Mouse (Mus musculus) hindbrain, embryonic 14.5 days (tissue): ENCODE data around the gene Zfp775. TPM values are rescaled to one million over a fixed set of nuclear protein-coding genes. Genes with fewer than 3 reads are reported as not detected.

Experiments
- ATAC-seq: fragments of 200-750 bp; cut with Nextera tagmentation; 2 replicates; pipeline ENCODE4 v1.8.0; 2017; ENCODE audit warnings: moderate number of reproducible peaks, mild to moderate bottlenecking, moderate TSS enrichment, moderate library complexity; ENCODE audit not compliant: low FRiP score
- DNase-seq: peaks from one replicate; pipeline ENCODE4 v3.0.0-alpha.2; 2015; ENCODE audit warnings: low spot score
- H3K27ac ChIP-seq: fragments of 300-500 bp; sonication (generic); 2 replicates; pipeline ENCODE4 v1.5.1; 2014; ENCODE audit warnings: mild to moderate bottlenecking, moderate library complexity
- H3K27me3 ChIP-seq: fragments of 300-500 bp; sonication (generic); 2 replicates; pipeline ENCODE4 v1.6.1; 2014; ENCODE audit warnings: mild to moderate bottlenecking, low read length, mixed read lengths; ENCODE audit not compliant: control insufficient read depth, insufficient read depth
- H3K36me3 ChIP-seq: fragments of 300-500 bp; sonication (generic); replicated peaks from 2 replicates; pipeline ENCODE4 v1.6.1; 2014; ENCODE audit not compliant: control insufficient read depth, insufficient read depth
- H3K4me1 ChIP-seq: fragments of 300-500 bp; sonication (generic); replicated peaks from 2 replicates; pipeline ENCODE4 v1.6.1; 2014; ENCODE audit warnings: antibody characterized with exemption, low read length, mixed read lengths; ENCODE audit not compliant: control insufficient read depth, insufficient read depth
- H3K4me2 ChIP-seq: fragments of 300-500 bp; sonication (generic); replicated peaks from 2 replicates; pipeline ENCODE4 v1.6.1; 2014; ENCODE audit warnings: mild to moderate bottlenecking, moderate library complexity
- H3K4me3 ChIP-seq: fragments of 300-500 bp; sonication (generic); replicated peaks from 2 replicates; pipeline ENCODE4 v1.5.1; 2014; ENCODE audit warnings: mild to moderate bottlenecking, low read length
- H3K9ac ChIP-seq: fragments of 300-500 bp; sonication (generic); 2 replicates; pipeline ENCODE4 v1.6.1; 2014
- H3K9me3 ChIP-seq: fragments of 300-500 bp; sonication (generic); 2 replicates; pipeline ENCODE4 v1.6.1; 2016; ENCODE audit warnings: low read length; ENCODE audit not compliant: control insufficient read depth
- WGBS: fragments of 180-500 bp; shearing (Covaris S2); extraction: QIAGEN DNeasy Blood & Tissue Kit; methylation state at CpG from one replicate; pipeline ENCODE4 v1.1.7; 2014; 5-methylcytosine and 5-hydroxymethylcytosine counted together
- polyA plus RNA-seq: library from polyadenylated mRNA; unstranded; fragments of >200 nt; fragmentation: Nextera tagmentation; extraction: Ambion mirVana; gene quantifications from 2 replicates; pipeline ENCODE4 v1.2.1, GENCODE M21; 2014

Gene Zfp775
- polyA plus RNA-seq, result 11.8 and 13.6 TPM in 2 replicates

DNA sequence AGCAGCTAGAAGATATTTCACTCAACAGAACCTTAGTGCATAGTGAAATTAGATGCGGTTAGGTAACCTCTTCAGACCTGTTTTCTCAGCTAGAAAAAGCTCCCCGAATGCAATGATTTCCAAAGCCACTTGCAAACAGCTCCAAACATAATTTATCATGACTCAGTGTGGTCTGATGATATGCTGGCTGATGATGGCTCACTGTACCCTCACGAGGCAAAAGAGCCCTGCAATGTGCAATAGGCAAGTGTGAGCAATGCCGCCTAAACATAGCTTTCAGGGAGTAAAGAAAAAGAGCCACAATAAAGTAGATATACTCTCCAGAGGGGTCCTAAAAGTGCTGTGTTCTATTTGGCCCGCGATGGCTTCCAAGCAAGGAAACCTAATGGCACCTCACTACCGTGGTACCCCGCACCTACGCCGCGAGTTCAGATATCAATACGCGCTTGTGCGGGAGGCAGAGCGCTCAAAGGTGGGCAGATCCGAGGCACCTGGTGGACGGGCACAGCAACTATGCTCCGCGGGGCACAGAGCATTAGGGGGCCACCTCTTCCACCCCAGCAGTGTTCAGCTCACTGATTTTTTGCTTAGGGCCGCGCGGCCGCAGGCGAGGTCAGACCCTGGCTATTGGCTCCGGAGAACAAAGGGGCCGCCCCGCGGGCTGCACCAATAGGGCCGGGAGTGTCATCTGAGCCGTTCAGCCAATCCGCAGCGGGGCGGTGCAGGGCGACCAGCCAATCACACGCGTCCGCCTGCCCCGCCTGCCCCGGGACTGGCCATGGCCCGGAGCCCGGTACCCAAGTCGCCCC lies at the start of gene Zfp775:
Zfp775 (plus strand) TSS at position 793 of the 809 bp plus-strand sequence.
- H3K4me1 ChIP-seq, result peaks cover 13% of the 10 kb centered on the region
- peak; percentile 92 for DNase-seq
- H3K4me3 ChIP-seq, result peak within 1 kb of the TSS; percentile 47
- peaks cover 38% of the 10 kb centered on the region for H3K36me3 ChIP-seq
- H3K9me3 ChIP-seq, result peaks cover 19% of the 10 kb centered on the region
- peak; percentile 99 for ATAC-seq
- peak within 1 kb of the TSS; percentile 85 for H3K9ac ChIP-seq
- H3K27ac ChIP-seq, result peak within 1 kb of the TSS; percentile 95
- 5% methylated on average over 42 of the region's 42 CpGs for WGBS
- H3K27me3 ChIP-seq, result no peaks in the 10 kb centered on the region
- H3K4me2 ChIP-seq, result peak within 1 kb of the TSS; percentile 72

GRCm38 (mm10) chr6:48552918-48553317 lies 48.9 kb upstream of the Zfp775 start:
- H3K4me3 ChIP-seq, result no peak overlapping the region
- H3K36me3 ChIP-seq, result 0 out of 2 replicates have a peak, but pooled peaks cover 4% of the 10 kb centered on the region
- ATAC-seq, result no peak
- DNase-seq, result no peak
- no peak overlapping the region for H3K27ac ChIP-seq
- peaks cover 18% of the 10 kb centered on the region for H3K4me1 ChIP-seq
- H3K9ac ChIP-seq, result no peak overlapping the region
- no peaks in the 10 kb centered on the region for H3K27me3 ChIP-seq
- H3K9me3 ChIP-seq, result no peaks in the 10 kb centered on the region
- 56% methylated on average over 4 of the region's 4 CpGs for WGBS
- no peak overlapping the region for H3K4me2 ChIP-seq

GRCm38 (mm10) chr6:48553819-48554218 lies 48.0 kb upstream of the Zfp775 start:
- no peaks in the 10 kb centered on the region for H3K27me3 ChIP-seq
- H3K9ac ChIP-seq, result peak overlapping the region; percentile 88
- H3K4me3 ChIP-seq, result peak overlapping the region; percentile 53
- peak overlapping the region; percentile 91 for H3K4me2 ChIP-seq
- 77% methylated on average over 4 of the region's 4 CpGs for WGBS
- H3K36me3 ChIP-seq, result 0 out of 2 replicates have a peak, but pooled peaks cover 4% of the 10 kb centered on the region
- H3K9me3 ChIP-seq, result no peaks in the 10 kb centered on the region
- DNase-seq (peak; percentile 49), ATAC-seq (0 out of 2 replicates have a peak, but pooled peaks have one; percentile 12)
- peaks cover 18% of the 10 kb centered on the region for H3K4me1 ChIP-seq
- H3K27ac ChIP-seq, result peak overlapping the region; percentile 99

GRCm38 (mm10) chr6:48554280-48555103 lies 47.4 kb upstream of the Zfp775 start, which contains the start of gene Lrrc61:
Lrrc61 (plus strand) TSS chr6:48554796.
- Histone ChIP-seq H3K9ac (peak within 1 kb of the TSS; percentile 88), H3K27me3 (no peaks in the 10 kb centered on the region), H3K36me3 (peaks cover 9% of the 10 kb centered on the region; the same call in 1 of the 2 replicates), H3K9me3 (no peaks in the 10 kb centered on the region), H3K4me1 (peaks cover 18% of the 10 kb centered on the region), H3K4me3 (peak within 1 kb of the TSS; percentile 53), H3K4me2 (peak within 1 kb of the TSS; percentile 91), H3K27ac (peak within 1 kb of the TSS; percentile 99)
- ATAC-seq, result peak; percentile 95
- DNase-seq, result peak; percentile 96
- WGBS, result under 1% methylated on average over 39 of the region's 39 CpGs

DNA sequence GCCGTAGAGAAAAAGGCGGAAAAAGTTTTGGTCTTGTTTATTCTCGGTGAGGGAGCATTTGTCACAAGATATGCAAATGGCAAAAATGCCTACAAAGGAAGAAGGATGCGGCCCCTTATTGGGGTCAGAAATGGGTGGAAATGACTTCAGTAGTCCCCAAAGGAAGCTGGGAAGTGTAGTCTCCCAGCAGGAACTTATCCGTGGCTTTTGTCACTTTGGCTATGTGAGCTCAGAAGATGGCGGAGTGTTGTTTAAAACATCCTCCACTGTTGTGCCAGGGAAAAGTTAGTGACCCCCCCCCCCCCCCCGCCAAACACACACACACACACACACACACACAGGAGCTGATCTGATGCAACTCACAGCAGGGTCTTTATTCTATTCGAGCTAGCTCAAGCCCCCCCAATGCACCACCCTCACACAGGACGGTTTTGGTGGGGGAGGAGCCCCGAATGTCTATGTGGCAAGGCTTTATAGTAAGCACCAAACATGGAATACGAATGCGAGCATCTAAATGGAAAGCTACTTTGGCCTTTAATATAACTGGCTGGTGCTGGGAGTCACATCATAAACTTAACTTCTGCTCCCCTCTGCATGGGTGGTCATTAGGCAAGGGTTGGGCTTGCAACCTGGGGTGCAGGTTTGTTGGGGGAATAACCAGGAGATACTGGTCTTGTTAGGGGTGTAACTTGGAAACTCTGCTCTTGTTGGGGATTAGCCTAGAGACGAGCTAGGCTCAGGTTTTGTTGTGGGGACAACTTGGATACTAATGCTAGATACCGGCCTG lies 46.6 kb upstream of the Zfp775 start:
- peaks cover 18% of the 10 kb centered on the region for H3K4me1 ChIP-seq
- H3K4me2 ChIP-seq, result peak overlapping the region; percentile 91
- 28% methylated on average over 14 of the region's 14 CpGs for WGBS

GRCm38 (mm10) chr6:48555956-48556355 lies 45.9 kb upstream of the Zfp775 start:
- ATAC-seq, result no peak
- Histone ChIP-seq H3K9me3 (no peaks in the 10 kb centered on the region), H3K4me1 (peaks cover 18% of the 10 kb centered on the region), H3K4me2 (peak overlapping the region; percentile 91), H3K4me3 (no peak overlapping the region; the same call in 1 of the 2 replicates), H3K9ac (no peak overlapping the region), H3K27ac (no peak overlapping the region), H3K27me3 (no peaks in the 10 kb centered on the region), H3K36me3 (peaks cover 20% of the 10 kb centered on the region)
- no peak for DNase-seq
- WGBS, result 84% methylated on average over 3 of the region's 3 CpGs

More for the DNA sequence above, 46.6 kb upstream of the Zfp775 start:
- Histone ChIP-seq H3K27ac (peak overlapping the region; percentile 99), H3K36me3 (peaks cover 17% of the 10 kb centered on the region), H3K27me3 (no peaks in the 10 kb centered on the region), H3K9ac (peak overlapping the region; percentile 88), H3K4me3 (peak overlapping the region; percentile 53), H3K9me3 (no peaks in the 10 kb centered on the region)
- peak; percentile 83 for DNase-seq
- ATAC-seq, result peak; percentile 87

DNA sequence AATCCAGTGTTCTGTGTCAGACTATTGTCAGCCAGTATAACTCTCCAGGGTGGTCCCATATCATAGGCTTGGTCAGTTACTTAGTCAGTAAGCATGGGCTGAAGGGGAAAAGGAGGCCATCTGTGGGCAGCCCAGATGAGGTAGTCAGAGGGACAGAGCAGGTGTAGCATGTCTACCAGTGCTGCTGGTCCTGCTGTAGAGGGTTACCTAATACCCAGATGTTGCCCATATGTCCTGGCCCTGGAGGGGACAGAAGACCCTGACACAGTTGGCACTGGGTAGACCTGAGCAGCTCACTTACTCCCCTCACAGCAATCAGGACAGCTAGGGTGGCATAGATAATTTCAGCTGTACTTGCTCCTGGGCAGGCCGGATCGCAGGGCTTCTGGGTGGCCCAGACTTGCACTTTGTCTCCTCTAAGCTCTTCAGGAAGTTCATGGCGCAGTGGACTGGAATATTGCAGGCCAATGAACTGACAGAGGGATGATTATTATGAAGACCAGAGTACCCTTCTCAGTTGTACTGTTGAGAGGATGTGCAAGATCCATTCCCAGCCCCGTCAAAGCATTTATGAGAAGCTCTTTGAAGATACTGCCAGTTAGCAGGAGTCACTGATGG lies 36.1 kb upstream of the Zfp775 start:
- no peaks in the 10 kb centered on the region for H3K9me3 ChIP-seq
- H3K36me3 ChIP-seq, result peaks cover 50% of the 10 kb centered on the region
- H3K9ac ChIP-seq, result no peak overlapping the region
- no peak overlapping the region for H3K4me2 ChIP-seq
- H3K27ac ChIP-seq, result no peak overlapping the region
- no peak for DNase-seq
- WGBS, result 99% methylated on average over 4 of the region's 4 CpGs
- H3K4me1 ChIP-seq, result no peaks in the 10 kb centered on the region
- no peaks in the 10 kb centered on the region for H3K27me3 ChIP-seq
- no peak overlapping the region for H3K4me3 ChIP-seq
- ATAC-seq, result no peak

GRCm38 (mm10) chr6:48566312-48566711 lies 35.6 kb upstream of the Zfp775 start:
- WGBS, result 56% methylated on average over 5 of the region's 5 CpGs
- DNase-seq, result no peak
- H3K4me2 ChIP-seq, result no peak overlapping the region
- ATAC-seq, result no peak; the same call in 1 of the 2 replicates
- no peak overlapping the region for H3K27ac ChIP-seq
- no peak overlapping the region for H3K4me3 ChIP-seq
- no peak overlapping the region for H3K9ac ChIP-seq
- no peaks in the 10 kb centered on the region for H3K9me3 ChIP-seq
- H3K36me3 ChIP-seq, result peaks cover 50% of the 10 kb centered on the region
- H3K4me1 ChIP-seq, result no peaks in the 10 kb centered on the region
- no peaks in the 10 kb centered on the region for H3K27me3 ChIP-seq
